Mouse (Mus musculus): ENCODE data around the gene Dnajb14.
"Not testable (repeated sequence)": the region's sequence is repeated elsewhere in the genome, so short reads cannot be mapped to it uniquely, and the experiment has no call there.

Dnajb14 gene

GRCm38 (mm10) chr3:137918932-137919311 lies 51.4 kb downstream of the Dnajb14 start:
- DNase-seq, result no peak

GRCm38 (mm10) chr3:137919398-137919797 lies 51.9 kb downstream of the Dnajb14 start:
- DNase-seq, result no peak

- no peak for DNase-seq
Measured at GRCm38 (mm10) chr3:137920594-137920993, 53.1 kb downstream of the Dnajb14 start.

GRCm38 (mm10) chr3:137927010-137927409 lies 59.5 kb downstream of the Dnajb14 start:
- DNase-seq, result no peak

- DNase-seq, result no peak
Measured at GRCm38 (mm10) chr3:137929940-137930339, 62.5 kb downstream of the Dnajb14 start.

- no peak for DNase-seq
Measured at GRCm38 (mm10) chr3:137932748-137933147, 65.3 kb downstream of the Dnajb14 start.

GRCm38 (mm10) chr3:137933986-137934385 lies 66.5 kb downstream of the Dnajb14 start:
- no peak for DNase-seq

GRCm38 (mm10) chr3:137935570-137936525 lies 68.4 kb downstream of the Dnajb14 start:
- DNase-seq, result no peak

- DNase-seq, result no peak
Measured at GRCm38 (mm10) chr3:137936541-137936940, 69.1 kb downstream of the Dnajb14 start.

GRCm38 (mm10) chr3:137938608-137939007 lies 71.1 kb downstream of the Dnajb14 start:
- peak; percentile 55 to 71 for DNase-seq

- DNase-seq, result no peak
Measured at GRCm38 (mm10) chr3:137940757-137941156, 73.3 kb downstream of the Dnajb14 start.

- DNase-seq, result no peak
Measured at GRCm38 (mm10) chr3:137941555-137941954, 74.1 kb downstream of the Dnajb14 start.

GRCm38 (mm10) chr3:137942098-137942622 lies 74.7 kb downstream of the Dnajb14 start:
- DNase-seq, result no peak

- peak in 1 of 2 experiments; percentile 31 for DNase-seq
Measured at GRCm38 (mm10) chr3:137943737-137944154, 76.3 kb downstream of the Dnajb14 start.

GRCm38 (mm10) chr3:137946827-137947226 lies 79.4 kb downstream of the Dnajb14 start:
- no peak for DNase-seq

- no peak for DNase-seq
Measured at GRCm38 (mm10) chr3:137947525-137947924, 80.0 kb downstream of the Dnajb14 start.

- DNase-seq, result no peak
Measured at GRCm38 (mm10) chr3:137950191-137950885, 82.9 kb downstream of the Dnajb14 start.

- not testable (repeated sequence) for DNase-seq
Measured at GRCm38 (mm10) chr3:137951302-137951701, 83.8 kb downstream of the Dnajb14 start.

GRCm38 (mm10) chr3:137951819-137952218 lies 84.3 kb downstream of the Dnajb14 start:
- DNase-seq, result no peak

GRCm38 (mm10) chr3:137952225-137952913 lies 84.9 kb downstream of the Dnajb14 start:
- no peak for DNase-seq

- no peak for DNase-seq
Measured at GRCm38 (mm10) chr3:137952914-137953880, 85.7 kb downstream of the Dnajb14 start.
